Mouse (Mus musculus) liver, embryonic 14.5 days (tissue): ENCODE results near the gene Kcnk7.

Source experiments
- CTCF ChIP-seq: IDR thresholded peaks from 2 replicates; pipeline ENCODE4 v1.5.1; 2016; ENCODE audit warnings: antibody characterized with exemption, low read depth, control low read depth
- EP300 ChIP-seq: IDR thresholded peaks from 2 replicates; pipeline ENCODE4 v1.6.1; 2016; ENCODE audit warnings: antibody characterized with exemption, low read depth

DNA sequence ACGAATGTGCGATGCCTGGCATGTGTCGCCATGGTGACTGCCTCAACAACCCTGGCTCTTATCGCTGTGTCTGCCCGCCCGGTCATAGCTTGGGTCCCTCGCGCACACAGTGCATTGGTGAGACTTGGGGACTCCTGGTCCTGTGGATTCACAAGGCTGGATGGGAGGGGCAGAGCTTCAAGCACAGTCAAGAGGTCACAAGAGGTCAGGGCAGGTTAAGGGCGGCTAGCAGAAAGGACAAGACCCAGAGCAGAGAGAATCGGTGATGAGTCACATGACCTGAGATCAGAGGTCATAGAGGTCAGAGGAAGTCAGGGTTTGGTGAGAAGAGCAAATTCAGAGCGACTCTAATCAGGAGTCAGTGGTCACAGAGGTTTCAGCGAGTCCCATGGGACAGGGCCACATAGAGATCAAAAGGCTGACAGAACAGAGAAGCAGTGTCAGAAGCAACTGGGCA, 42.8 kb downstream of the Kcnk7 start:
- TF ChIP-seq CTCF (no peak), EP300 (no peak)
